Mouse (Mus musculus): Measurements from ENCODE around the gene Capzb.

- TF ChIP-seq EP300 (IDR thresholded peaks at IDR 0.05) (no peak), CTCF (IDR thresholded peaks at IDR 0.05) (no peak)
Measured at GRCm38 (mm10) chr4:139271562-139271961, 78.9 kb downstream of the Capzb start.

All from lung, postnatal 0 days (tissue).